Mouse (Mus musculus): ENCODE data around the gene Ankrd44.
"Not testable (repeated sequence)": the region's sequence is repeated elsewhere in the genome, so short reads cannot be mapped to it uniquely, and the experiment has no call there.

Gene Ankrd44

GRCm38 (mm10) chr1:54925971-54926771 lies at the start of gene Ankrd44:
Gene Ankrd44 (minus strand): TSS chr1:54926387.
- peak; percentile 49 for DNase-seq (ENCODE audit: low read depth, low spot score)

- no peak for DNase-seq (ENCODE audit: low read depth, low spot score)
Measured at GRCm38 (mm10) chr1:54971687-54972404, 45.7 kb upstream of the Ankrd44 start.

- DNase-seq (ENCODE audit: low read depth, low spot score), result no peak
Measured at GRCm38 (mm10) chr1:54966858-54967257, 40.7 kb upstream of the Ankrd44 start.

GRCm38 (mm10) chr1:54965159-54965995 lies 39.2 kb upstream of the Ankrd44 start:
- DNase-seq (ENCODE audit: low read depth, low spot score), result no peak

GRCm38 (mm10) chr1:54961724-54962123 lies 35.5 kb upstream of the Ankrd44 start:
- no peak for DNase-seq (ENCODE audit: low read depth, low spot score)

- no peak for DNase-seq (ENCODE audit: low read depth, low spot score)
Measured at GRCm38 (mm10) chr1:54960613-54961165, 34.5 kb upstream of the Ankrd44 start.

- no peak for DNase-seq (ENCODE audit: low read depth, low spot score)
Measured at GRCm38 (mm10) chr1:54958525-54958924, 32.3 kb upstream of the Ankrd44 start.

GRCm38 (mm10) chr1:54956995-54957394 lies 30.8 kb upstream of the Ankrd44 start:
- DNase-seq (ENCODE audit: low read depth, low spot score), result not testable (repeated sequence)

- DNase-seq (ENCODE audit: low read depth, low spot score), result no peak
Measured at GRCm38 (mm10) chr1:54954856-54955255, 28.7 kb upstream of the Ankrd44 start.

GRCm38 (mm10) chr1:54944648-54945047 lies 18.5 kb upstream of the Ankrd44 start:
- DNase-seq (ENCODE audit: low read depth, low spot score), result no peak

GRCm38 (mm10) chr1:54935466-54935865 lies 9.3 kb upstream of the Ankrd44 start:
- DNase-seq (ENCODE audit: low read depth, low spot score), result no peak

- no peak for DNase-seq (ENCODE audit: low read depth, low spot score)
Measured at GRCm38 (mm10) chr1:54934911-54935310, 8.7 kb upstream of the Ankrd44 start.

- DNase-seq (ENCODE audit: low read depth, low spot score), result no peak
Measured at GRCm38 (mm10) chr1:54933646-54934045, 7.5 kb upstream of the Ankrd44 start.

GRCm38 (mm10) chr1:54932456-54933115 lies 6.4 kb upstream of the Ankrd44 start:
- DNase-seq (ENCODE audit: low read depth, low spot score), result no peak

GRCm38 (mm10) chr1:54931231-54931630 lies 5.0 kb upstream of the Ankrd44 start:
- DNase-seq (ENCODE audit: low read depth, low spot score), result no peak

GRCm38 (mm10) chr1:54930670-54931200 lies 4.5 kb upstream of the Ankrd44 start:
- no peak for DNase-seq (ENCODE audit: low read depth, low spot score)

GRCm38 (mm10) chr1:54925451-54925934 lies 694 bp downstream of the Ankrd44 start:
- DNase-seq (ENCODE audit: low read depth, low spot score), result no peak

- no peak for DNase-seq (ENCODE audit: low read depth, low spot score)
Measured at GRCm38 (mm10) chr1:54924760-54925159, 1.4 kb downstream of the Ankrd44 start.

- no peak for DNase-seq (ENCODE audit: low read depth, low spot score)
Measured at GRCm38 (mm10) chr1:54924309-54924685, 1.9 kb downstream of the Ankrd44 start.

- no peak for DNase-seq (ENCODE audit: low read depth, low spot score)
Measured at GRCm38 (mm10) chr1:54923366-54924308, 2.5 kb downstream of the Ankrd44 start.

Measured in retina, postnatal 7 days (tissue).